Mouse (Mus musculus) heart, embryonic 10.5 days (tissue): ENCODE results near the gene Mrap. TPM values are rescaled to one million over a fixed set of nuclear protein-coding genes. Genes with fewer than 3 reads are reported as not detected.

Experiments
- DNase-seq: peaks from one replicate; pipeline ENCODE4 v3.0.0-alpha.2; 2017; ENCODE audit warnings: low spot score
- H3K27ac ChIP-seq: fragments of 300-500 bp; sonication (generic); 2 replicates; pipeline ENCODE4 v1.5.1; 2016; ENCODE audit warnings: mild to moderate bottlenecking
- H3K27me3 ChIP-seq: fragments of 300-500 bp; sonication (generic); 2 replicates; pipeline ENCODE4 v1.6.1; 2016; ENCODE audit warnings: mild to moderate bottlenecking; ENCODE audit not compliant: poor library complexity, insufficient read depth, severe bottlenecking
- H3K36me3 ChIP-seq: fragments of 300-500 bp; sonication (generic); 2 replicates; pipeline ENCODE4 v1.6.1; 2016; ENCODE audit warnings: mild to moderate bottlenecking, moderate library complexity
- H3K4me1 ChIP-seq: fragments of 300-500 bp; sonication (generic); 2 replicates; pipeline ENCODE4 v1.6.1; 2016; ENCODE audit warnings: mild to moderate bottlenecking
- H3K4me3 ChIP-seq: fragments of 300-500 bp; sonication (generic); 2 replicates; pipeline ENCODE4 v1.5.1; 2016; ENCODE audit warnings: mild to moderate bottlenecking, moderate library complexity
- H3K9me3 ChIP-seq: fragments of 300-500 bp; sonication (generic); 2 replicates; pipeline ENCODE4 v1.6.1; 2016; ENCODE audit warnings: mild to moderate bottlenecking, moderate library complexity
- WGBS: fragments of 180-500 bp; shearing (Covaris S2); methylation state at CpG from one replicate; pipeline ENCODE4 v1.1.7; 2016; 5-methylcytosine and 5-hydroxymethylcytosine counted together
- polyA plus RNA-seq: library from polyadenylated mRNA; unstranded; fragments of >200 nt; fragmentation: Nextera tagmentation; extraction: Ambion mirVana; gene quantifications from 2 replicates; pipeline ENCODE4 v1.2.1, GENCODE M21; 2016

Mrap gene
- polyA plus RNA-seq, 1 experiment from 2014 or later = 26.7 TPM

DNA sequence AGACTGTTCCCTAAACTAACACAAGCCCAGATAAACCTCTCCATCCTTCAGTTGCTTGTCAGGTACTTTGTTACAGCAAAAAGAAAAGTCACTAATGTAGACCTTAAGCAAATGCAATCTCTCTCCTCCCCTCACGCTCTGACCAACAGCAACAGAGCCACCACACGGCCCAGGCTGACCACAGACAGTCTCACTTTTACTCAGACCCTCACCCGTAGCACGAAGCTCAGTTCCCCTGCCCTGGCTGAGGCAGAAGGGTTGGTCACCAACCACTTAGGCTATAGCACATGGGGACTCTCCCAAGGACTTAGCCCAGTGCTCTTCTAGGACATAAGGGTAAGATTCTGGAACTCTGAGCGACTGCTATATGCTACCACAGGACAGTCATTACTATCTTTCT is 60.8 kb downstream of the Mrap start:
- H3K4me3 ChIP-seq = no peak overlapping the region
- no peaks in the 10 kb centered on the region for H3K9me3 ChIP-seq
- DNase-seq = no peak
- no peaks in the 10 kb centered on the region for H3K27me3 ChIP-seq
- H3K27ac ChIP-seq = no peak overlapping the region
- H3K36me3 ChIP-seq = peaks cover 72% of the 10 kb centered on the region
- 82% methylated on average over 5 of the region's 5 CpGs for WGBS
- H3K4me1 ChIP-seq = peaks cover 8% of the 10 kb centered on the region; the same call in 1 of the 2 replicates

Other genes with a start within 250 kb of the Mrap start
- 44.7 and 64.0 TPM in 2 replicates for gene Mis18a, start 10.8 kb upstream of the Mrap start, polyA plus RNA-seq
- 8.4 and 12.7 TPM in 2 replicates for gene Urb1, start 72.2 kb downstream of the Mrap start, polyA plus RNA-seq
- 1.0 and 2.3 TPM in 2 replicates for gene Eva1c, start 88.5 kb downstream of the Mrap start, polyA plus RNA-seq
- 53.1 TPM in 2 replicates for gene Cfap298, start 196.9 kb downstream of the Mrap start, polyA plus RNA-seq